8 mouse cellular contexts compared by ENCODE assay signal in the genomic region with DNA sequence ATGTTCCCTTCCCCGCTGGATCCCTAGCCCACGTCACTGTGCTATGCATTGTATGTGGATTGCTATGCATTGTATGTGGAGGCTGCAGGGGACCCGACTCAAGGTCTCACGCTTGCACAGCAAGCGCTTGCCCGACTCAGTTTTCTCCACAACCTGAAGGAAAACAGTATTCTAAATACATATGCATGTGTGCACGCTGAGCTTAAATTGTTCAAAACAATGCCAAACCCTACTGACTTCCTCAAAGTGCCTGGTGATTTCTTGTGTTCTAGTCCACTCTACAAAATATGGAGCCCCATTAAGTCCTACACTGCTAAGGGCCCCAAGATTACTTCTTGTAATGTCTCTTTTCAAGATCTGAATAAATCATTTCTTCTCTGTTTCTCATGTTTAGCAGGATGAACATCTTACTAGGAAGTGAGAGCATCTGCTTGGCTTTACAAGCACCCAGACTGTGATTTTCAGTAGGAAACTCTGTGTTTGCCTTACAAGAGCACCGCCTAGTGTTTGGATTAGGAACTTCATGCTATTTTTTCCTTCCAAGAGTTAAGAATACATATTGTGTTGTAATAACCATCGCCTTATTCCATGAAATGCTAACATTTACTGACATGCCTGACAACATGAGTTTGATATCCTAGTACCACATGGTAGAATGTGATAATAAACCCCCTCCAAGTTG.
DNase-seq lines count a peak whose midpoint lies in the region; ATAC-seq lines count a peak whose summit lies in the region.

No protein-coding gene starts in this region.

- peak overlapping the region; percentile 16; the same call in 1 of the 2 replicates for H3K4me2 ChIP-seq in forebrain, embryonic 12.5 days
- H3K4me2 ChIP-seq in midbrain, embryonic 16.5 days (ENCODE audit: low read length) = peak overlapping the region; percentile 19

- peak; percentile 19 for DNase-seq in cerebellum, adult 8-10 months
- no peak for DNase-seq in cerebellum, adult 11 months
- DNase-seq in right cerebral cortex, adult 2 months (ENCODE audit: low spot score in 2 of 2) = peak; percentile 35 to 72
- no peak for DNase-seq in right cerebral cortex, postnatal 14 days
- peak; percentile 28 for DNase-seq in kidney, postnatal 10 days

- no peaks in the 10 kb centered on the region for H3K27me3 ChIP-seq in forebrain, embryonic 12.5 days
- no peaks in the 10 kb centered on the region for H3K27me3 ChIP-seq in midbrain, embryonic 16.5 days (ENCODE audit: control insufficient read depth, insufficient read depth, low read depth, low read length)

- ATAC-seq in forebrain, embryonic 12.5 days (ENCODE audit: low FRiP score) = peak; percentile 34; the same call in 1 of the 2 replicates
- peak; percentile 32; the same call in 1 of the 2 replicates for ATAC-seq in midbrain, embryonic 16.5 days
- ATAC-seq in monocyte, adult 5-6 weeks (replicated peaks; ENCODE audit: insufficient number of reproducible peaks, low FRiP score, low TSS enrichment, poor library complexity, severe bottlenecking) = no peak

- no peak overlapping the region for H3K9ac ChIP-seq in forebrain, embryonic 12.5 days
- H3K9ac ChIP-seq in midbrain, embryonic 16.5 days (ENCODE audit: low read depth, low read length) = no peak overlapping the region

- WGBS in forebrain, embryonic 12.5 days = 64% methylated on average over 9 of the region's 9 CpGs
- 62% methylated on average over 9 of the region's 9 CpGs for WGBS in midbrain, embryonic 16.5 days

- peaks cover 12% of the 10 kb centered on the region for H3K4me1 ChIP-seq in forebrain, embryonic 12.5 days
- 0 out of 2 replicates have a peak, but pooled peaks cover 8% of the 10 kb centered on the region for H3K4me1 ChIP-seq in midbrain, embryonic 16.5 days (ENCODE audit: control insufficient read depth, insufficient read depth, low read length)

- no peaks in the 10 kb centered on the region for H3K36me3 ChIP-seq in forebrain, embryonic 12.5 days (replicated peaks)
- no peaks in the 10 kb centered on the region for H3K36me3 ChIP-seq in midbrain, embryonic 16.5 days (ENCODE audit: control insufficient read depth, insufficient read depth, low read length)

- no peak overlapping the region for H3K27ac ChIP-seq in forebrain, embryonic 12.5 days
- H3K27ac ChIP-seq in midbrain, embryonic 16.5 days (ENCODE audit: low read length) = no peak overlapping the region

- H3K4me3 ChIP-seq in forebrain, embryonic 12.5 days (replicated peaks) = no peak overlapping the region; the same call in 1 of the 2 replicates
- H3K4me3 ChIP-seq in midbrain, embryonic 16.5 days (ENCODE audit: low read depth, low read length) = no peak overlapping the region

- H3K9me3 ChIP-seq in forebrain, embryonic 12.5 days = no peaks in the 10 kb centered on the region
- H3K9me3 ChIP-seq in midbrain, embryonic 16.5 days (replicated peaks; ENCODE audit: control insufficient read depth, low read length, poor library complexity, severe bottlenecking) = no peaks in the 10 kb centered on the region

Comparison
In these comparisons a context has a peak if more than half of its experiments do, and no peak if none do; other contexts are left out.
1. DNase-seq: peak in cerebellum, adult 8-10 months (single experiment), right cerebral cortex, adult 2 months (2 of 2) and kidney, postnatal 10 days (single experiment); none in cerebellum, adult 11 months (single experiment) and right cerebral cortex, postnatal 14 days (single experiment).